Mouse (Mus musculus) MEL (cell line): Measurements from ENCODE around the gene Ano6.

Source experiments
- CTCF ChIP-seq, 3 experiments: IDR thresholded peaks in 2 of 3; conservative IDR thresholded peaks in 1 of 3; 2 replicates each; pipeline ENCODE4 v1.5.1; 2011 to 2012; ENCODE audit warnings: low read length in 3 of 3, low read depth in 2 of 3, mild to moderate bottlenecking in 2 of 3, improper control_type of control experiment in 1 of 3, inconsistent platforms in 1 of 3, mixed read lengths in 1 of 3, moderate library complexity in 1 of 3; ENCODE audit not compliant: control insufficient read depth in 1 of 3, insufficient read depth in 1 of 3, poor library complexity in 1 of 3, severe bottlenecking in 1 of 3
- POLR2A ChIP-seq, 2 experiments: IDR thresholded peaks; 2 replicates each; pipeline ENCODE4 v1.6.1; 2011 to 2012; ENCODE audit warnings: low read length in 2 of 2, mild to moderate bottlenecking in 2 of 2, control low read depth in 1 of 2, improper control_type of control experiment in 1 of 2, low read depth in 1 of 2, moderate library complexity in 1 of 2; ENCODE audit not compliant: control insufficient read depth in 1 of 2, insufficient read depth in 1 of 2, poor library complexity in 1 of 2

- TF ChIP-seq CTCF (IDR thresholded peaks at IDR 0.05 in 2 of 3, conservative IDR thresholded peaks at IDR 0.05 in 1 of 3; ENCODE audit: control insufficient read depth in 1 of 3, insufficient read depth in 1 of 3, low read depth in 2 of 3, low read length in 3 of 3, poor library complexity in 1 of 3, severe bottlenecking in 1 of 3) (no peak), POLR2A (IDR thresholded peaks at IDR 0.05; ENCODE audit: control insufficient read depth in 1 of 2, insufficient read depth in 1 of 2, low read depth in 1 of 2, low read length in 2 of 2, poor library complexity in 1 of 2) (no peak)
Observed at GRCm38 (mm10) chr15:95887365-95887764, 96.7 kb downstream of the Ano6 start.
